Mouse (Mus musculus): ENCODE results near the gene Nol6. TPM values are rescaled to one million over a fixed set of nuclear protein-coding genes. Genes with fewer than 3 reads are reported as not detected.

Nol6 gene
- polyA plus RNA-seq, 1 experiment from 2014 or later = 30.0 TPM

DNA sequence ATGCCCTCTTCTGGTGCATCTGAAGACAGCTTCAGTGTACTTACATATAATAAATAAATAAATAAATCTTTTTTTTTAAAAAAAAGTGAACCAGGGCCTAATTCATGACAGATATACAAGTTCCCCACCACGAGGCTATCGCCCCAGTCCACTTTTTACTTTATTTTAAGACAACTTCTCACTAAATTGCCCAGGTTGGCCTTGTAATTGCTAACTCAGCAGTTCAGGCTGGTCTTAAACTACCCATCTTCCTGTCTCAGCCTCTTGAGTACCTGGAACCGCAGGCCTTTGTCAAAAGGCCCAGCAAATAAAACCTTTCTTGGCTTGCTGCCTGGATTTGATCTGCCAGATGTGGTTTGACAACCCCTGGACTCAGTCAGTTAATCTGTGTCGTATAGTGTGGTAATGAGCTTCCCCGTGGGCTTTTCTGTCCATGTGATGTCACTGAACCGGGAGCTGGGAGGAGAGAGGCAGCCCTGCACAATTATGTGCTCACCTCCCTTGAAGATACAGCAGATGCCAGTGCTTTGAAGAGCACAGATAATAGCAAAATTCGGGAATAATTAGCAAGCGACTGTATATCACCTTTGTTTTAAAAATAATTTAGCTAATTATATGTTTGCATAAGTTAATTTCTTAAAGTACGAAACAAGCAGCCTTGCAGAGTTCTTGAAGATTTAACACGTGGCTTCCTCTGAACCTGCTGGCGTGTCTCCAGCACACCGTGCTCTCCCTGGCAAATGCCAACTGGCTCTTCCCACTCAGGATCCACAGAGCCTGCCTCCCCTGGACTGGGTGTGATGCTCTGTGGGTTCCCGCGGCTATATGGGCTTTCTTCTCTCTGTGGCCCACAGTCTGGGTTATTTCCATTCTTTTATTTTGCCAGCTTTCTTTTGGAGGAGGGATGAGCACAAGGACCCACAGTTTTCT, 52.5 kb downstream of the Nol6 start:
- Histone ChIP-seq H3K9ac (no peak overlapping the region), H3K4me3 (replicated peaks) (no peak overlapping the region), H3K27me3 (no peaks in the 10 kb centered on the region), H3K36me3 (replicated peaks) (no peaks in the 10 kb centered on the region), H3K27ac (no peak overlapping the region), H3K9me3 (no peaks in the 10 kb centered on the region), H3K4me1 (no peaks in the 10 kb centered on the region), H3K4me2 (no peak overlapping the region)
- no peak for ATAC-seq (ENCODE audit: low FRiP score)
- 76% methylated on average over 14 of the region's 14 CpGs for WGBS

GRCm38 (mm10) chr4:41065196-41065595, 59.1 kb downstream of the Nol6 start:
- 88% methylated on average over 4 of the region's 4 CpGs for WGBS
- no peaks in the 10 kb centered on the region for H3K9me3 ChIP-seq
- H3K27ac ChIP-seq = no peak overlapping the region
- H3K36me3 ChIP-seq (replicated peaks) = no peaks in the 10 kb centered on the region
- ATAC-seq (ENCODE audit: low FRiP score) = no peak
- no peak overlapping the region for H3K4me2 ChIP-seq
- no peak overlapping the region for H3K4me3 ChIP-seq (replicated peaks)
- no peaks in the 10 kb centered on the region for H3K4me1 ChIP-seq
- H3K27me3 ChIP-seq = peaks cover 3% of the 10 kb centered on the region; the same call in 1 of the 2 replicates
- no peak overlapping the region for H3K9ac ChIP-seq

Other genes starting within 250 kb of the Nol6 start
- not detected in 2 replicates for gene Spink4, start 204.4 kb downstream of the Nol6 start, polyA plus RNA-seq (2016; fragmentation: Nextera tagmentation; extraction: Ambion mirVana)
- gene Bag1, start 176.2 kb downstream of the Nol6 start, polyA plus RNA-seq (2016; fragmentation: Nextera tagmentation; extraction: Ambion mirVana) = 215 and 229 TPM in 2 replicates
- gene Chmp5, start 176.0 kb downstream of the Nol6 start, polyA plus RNA-seq (2016; fragmentation: Nextera tagmentation; extraction: Ambion mirVana) = 143 and 146 TPM in 2 replicates
- 104 and 109 TPM in 2 replicates for gene Nfx1, start 153.5 kb downstream of the Nol6 start, polyA plus RNA-seq (2016; fragmentation: Nextera tagmentation; extraction: Ambion mirVana)
- not detected in 2 replicates for gene Aqp7, start 76.3 kb downstream of the Nol6 start, polyA plus RNA-seq (2016; fragmentation: Nextera tagmentation; extraction: Ambion mirVana)
- gene Aqp3, start 26.3 kb downstream of the Nol6 start, polyA plus RNA-seq (2016; fragmentation: Nextera tagmentation; extraction: Ambion mirVana) = 1.3 and 2.4 TPM in 2 replicates
- gene Ube2r2, start 11.3 kb upstream of the Nol6 start, polyA plus RNA-seq (2016; fragmentation: Nextera tagmentation; extraction: Ambion mirVana) = 89.8 and 93.6 TPM in 2 replicates
- gene Ubap2, start 150.7 kb upstream of the Nol6 start, polyA plus RNA-seq (2016; fragmentation: Nextera tagmentation; extraction: Ambion mirVana) = 82.6 and 97.6 TPM in 2 replicates
- gene Dcaf12, start 190.4 kb upstream of the Nol6 start, polyA plus RNA-seq (2016; fragmentation: Nextera tagmentation; extraction: Ambion mirVana) = 70.9 and 78.6 TPM in 2 replicates
- 79.7 and 80.4 TPM in 2 replicates for gene Ubap1, start 224.5 kb upstream of the Nol6 start, polyA plus RNA-seq (2016; fragmentation: Nextera tagmentation; extraction: Ambion mirVana)